In genomic region chr5:144026620-144027263, GRCm38 (mm10) we compare ENCODE assay signal across 24 mouse cellular contexts. TPM values are rescaled to one million over a fixed set of nuclear protein-coding genes. Genes with fewer than 3 reads are reported as not detected.
A peak's percentile ranks its signal among the peaks of the same experiment; 100 is the strongest.
DNase-seq lines count a peak whose midpoint lies in the region; ATAC-seq and TF ChIP-seq lines count a peak whose summit lies in the region.
"Had no signal": no experiment of that assay in that cellular context is flagged by ENCODE, and none has a peak within 500 bp of the region (broad histone marks: within the 10 kb centered on the region; RNA-seq: fewer than 3 reads in every experiment).

Ocm (minus strand) TSS chr5:144026670.

- TF ChIP-seq EP300 in lung, postnatal 0 days (IDR thresholded peaks at IDR 0.05): no peak

- no peak for ATAC-seq in lung, postnatal 0 days
- ATAC-seq in common myeloid progenitor, adult 5-6 weeks (replicated peaks; ENCODE audit: low read depth, poor library complexity, severe bottlenecking): 0 out of 2 replicates have a peak, but pooled peaks have one; percentile 25
- ATAC-seq in megakaryocyte, adult 5-6 weeks (ENCODE audit: poor library complexity, severe bottlenecking): peak; percentile 49
- no peak for ATAC-seq in hindbrain, postnatal 0 days
- ATAC-seq: forebrain, embryonic 13.5 days; forebrain, postnatal 0 days; hindbrain, embryonic 16.5 days had no signal

- no peaks in the 10 kb centered on the region for H3K9me3 ChIP-seq in lung, postnatal 0 days (ENCODE audit: low read length)
- H3K9me3 ChIP-seq in hindbrain, postnatal 0 days (ENCODE audit: low read length): no peaks in the 10 kb centered on the region
- H3K9me3 ChIP-seq: embryonic facial prominence, embryonic 13.5 days; forebrain, embryonic 13.5 days; heart, embryonic 12.5 days; hindbrain, embryonic 12.5 days had no signal

- no peaks in the 10 kb centered on the region for H3K27me3 ChIP-seq in lung, postnatal 0 days (replicated peaks; ENCODE audit: insufficient read depth, low read length)
- no peaks in the 10 kb centered on the region for H3K27me3 ChIP-seq in hindbrain, postnatal 0 days (ENCODE audit: insufficient read depth, low read length)
- H3K27me3 ChIP-seq: embryonic facial prominence, embryonic 13.5 days; forebrain, embryonic 13.5 days; heart, embryonic 12.5 days; hindbrain, embryonic 12.5 days had no signal

- no peaks in the 10 kb centered on the region for H3K36me3 ChIP-seq in lung, postnatal 0 days (ENCODE audit: insufficient read depth, low read length)
- no peaks in the 10 kb centered on the region for H3K36me3 ChIP-seq in hindbrain, postnatal 0 days (ENCODE audit: insufficient read depth, low read length)
- H3K36me3 ChIP-seq: embryonic facial prominence, embryonic 13.5 days; heart, embryonic 12.5 days; hindbrain, embryonic 12.5 days had no signal

- DNase-seq in lung, postnatal 0 days (ENCODE audit: low spot score): peak; percentile 12
- DNase-seq in lung, postnatal 4 days: no peak
- no peak for DNase-seq in right cerebral cortex, postnatal 10 days (ENCODE audit: low spot score in 2 of 2)
- DNase-seq in hindbrain, postnatal 0 days (ENCODE audit: low spot score): no peak
- DNase-seq in adipocyte (ENCODE audit: low spot score): no peak
- DNase-seq: adrenal gland, postnatal 14 days; cerebellum, adult 11-12 months; cerebellum, adult 9-10 months; cerebellum, postnatal 25 days; forebrain, postnatal 0 days; gastrocnemius, postnatal 14 days had no signal

- H3K4me1 ChIP-seq in lung, postnatal 0 days (ENCODE audit: insufficient read depth, low read depth, low read length): no peaks in the 10 kb centered on the region
- H3K4me1 ChIP-seq in hindbrain, postnatal 0 days (ENCODE audit: insufficient read depth, low read length): no peaks in the 10 kb centered on the region
- H3K4me1 ChIP-seq: embryonic facial prominence, embryonic 13.5 days; forebrain, embryonic 13.5 days; hindbrain, embryonic 12.5 days had no signal

- no peak within 1 kb of the TSS for H3K4me3 ChIP-seq in lung, postnatal 0 days (ENCODE audit: low read depth, low read length)
- H3K4me3 ChIP-seq in hindbrain, postnatal 0 days (ENCODE audit: low read length): no peak within 1 kb of the TSS
- H3K4me3 ChIP-seq: embryonic facial prominence, embryonic 13.5 days; forebrain, embryonic 13.5 days; heart, embryonic 12.5 days; hindbrain, embryonic 12.5 days had no signal

- TF ChIP-seq CTCF in lung, postnatal 0 days (IDR thresholded peaks at IDR 0.05): no peak
- TF ChIP-seq CTCF in hindbrain, postnatal 0 days (IDR thresholded peaks at IDR 0.05; ENCODE audit: low read depth): no peak

- no peak within 1 kb of the TSS for H3K9ac ChIP-seq in lung, postnatal 0 days (replicated peaks; ENCODE audit: low read depth)
- H3K9ac ChIP-seq in hindbrain, postnatal 0 days (replicated peaks; ENCODE audit: low read length): no peak within 1 kb of the TSS
- H3K9ac ChIP-seq: embryonic facial prominence, embryonic 13.5 days; forebrain, embryonic 13.5 days; forebrain, postnatal 0 days; heart, embryonic 12.5 days; hindbrain, embryonic 12.5 days had no signal

- WGBS in lung, postnatal 0 days: 52% methylated on average over 11 of the region's 11 CpGs
- 79% methylated on average over 11 of the region's 11 CpGs for WGBS in hindbrain, postnatal 0 days

- H3K4me2 ChIP-seq in lung, postnatal 0 days (replicated peaks; ENCODE audit: low read depth, low read length): no peak within 1 kb of the TSS
- no peak within 1 kb of the TSS for H3K4me2 ChIP-seq in hindbrain, postnatal 0 days (ENCODE audit: low read depth, low read length)
- H3K4me2 ChIP-seq: embryonic facial prominence, embryonic 13.5 days; forebrain, embryonic 13.5 days; heart, embryonic 12.5 days; hindbrain, embryonic 12.5 days had no signal

- no peak within 1 kb of the TSS for H3K27ac ChIP-seq in lung, postnatal 0 days (ENCODE audit: low read length)
- H3K27ac ChIP-seq in hindbrain, postnatal 0 days: no peak within 1 kb of the TSS
- H3K27ac ChIP-seq: embryonic facial prominence, embryonic 13.5 days; forebrain, embryonic 13.5 days; hindbrain, embryonic 12.5 days had no signal

RNA-seq across cellular contexts. Expression of gene Ocm, which starts in this region (rescaled TPM):
- 0.72 and 0.95 TPM in 2 replicates for polyA plus RNA-seq in lung, postnatal 0 days (2015; fragmentation: Nextera tagmentation; extraction: Ambion mirVana)
- not detected in 2 replicates for total RNA-seq in common myeloid progenitor, adult 5-6 weeks (2017)
- total RNA-seq in megakaryocyte, adult 5-6 weeks (2015): 0.36 TPM in 1 of 2 replicates, not detected in the other
- not detected in 2 replicates for total RNA-seq in megakaryocyte, adult 5-6 weeks (2017)
- total RNA-seq in hindbrain, postnatal 0 days (2014; rRNA removed): not detected in 2 replicates
- polyA plus RNA-seq in hindbrain, postnatal 0 days (2015; fragmentation: Nextera tagmentation; extraction: Ambion mirVana): 0.39 and 0.54 TPM in 2 replicates
- total RNA-seq: adrenal gland, adult 18-20 months; adrenal gland, postnatal 14 days; ES-E14; forebrain, postnatal 0 days; gastrocnemius, adult 18-20 months; gastrocnemius, postnatal 14 days; heart, adult 8-10 months; heart, postnatal 25 days had no signal
- polyA plus RNA-seq: embryonic facial prominence, embryonic 13.5 days; forebrain, embryonic 13.5 days; forebrain, postnatal 0 days; gonadal fat pad, adult 2 months; heart, embryonic 12.5 days; hindbrain, embryonic 12.5 days had no signal

Comparison
In these comparisons a context has a peak if more than half of its experiments do, and no peak if none do; other contexts are left out.
1. Peak in DNase-seq in lung, postnatal 0 days; RNA of the gene not detected or under 1 TPM.
2. Peak in ATAC-seq in common myeloid progenitor, adult 5-6 weeks; RNA of the gene not detected or under 1 TPM.
3. Peak in ATAC-seq in megakaryocyte, adult 5-6 weeks; RNA of the gene not detected or under 1 TPM.